Mouse (Mus musculus): ENCODE measurements around the gene Myl7. TPM values are rescaled to one million over a fixed set of nuclear protein-coding genes. Genes with fewer than 3 reads are reported as not detected.
"Not testable (repeated sequence)": the region's sequence is repeated elsewhere in the genome, so short reads cannot be mapped to it uniquely, and the experiment has no call there.

The Myl7 gene
- total RNA-seq, 2 experiments from 2014 or later = not detected

DNA sequence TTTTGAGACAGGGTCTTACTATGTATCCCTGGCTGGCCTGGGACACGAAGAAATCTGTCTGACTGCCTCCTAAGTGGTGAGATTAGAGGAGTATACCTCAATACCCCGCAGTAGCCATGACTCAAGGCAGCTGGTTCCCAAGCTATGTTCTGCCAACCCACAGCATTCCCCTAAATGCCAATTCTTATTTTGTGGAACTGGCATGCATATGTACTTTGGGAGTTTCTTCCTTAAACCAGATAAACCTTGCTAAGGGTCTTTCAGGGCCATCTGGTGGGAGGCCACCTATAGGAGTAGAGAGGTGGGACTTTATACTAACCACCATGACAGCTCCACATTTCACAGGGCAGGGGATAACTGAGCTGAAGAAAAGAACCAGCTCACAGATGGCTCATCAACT, 5.3 kb upstream of the Myl7 start:
- DNase-seq = no peak

DNA sequence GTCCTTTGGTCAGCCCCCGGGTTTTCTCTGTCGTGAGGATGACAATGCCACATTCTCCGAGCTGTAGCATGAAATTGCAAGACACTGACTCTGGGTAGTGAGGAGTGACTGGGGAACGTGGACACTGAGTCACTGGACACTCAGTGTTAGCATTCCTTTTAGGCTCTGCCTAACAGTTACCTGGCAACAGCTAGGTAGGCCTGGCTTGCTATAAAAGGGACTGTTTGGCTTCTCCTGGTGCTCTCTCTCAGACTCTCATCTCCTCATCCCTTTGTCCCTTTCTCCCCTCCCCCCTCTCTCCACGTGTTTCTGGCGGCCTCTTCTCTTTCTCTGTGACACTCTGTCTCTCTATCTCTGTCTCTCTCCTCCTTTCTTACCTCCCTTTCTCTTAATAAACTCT, 3.8 kb upstream of the Myl7 start:
- DNase-seq = no peak

DNA sequence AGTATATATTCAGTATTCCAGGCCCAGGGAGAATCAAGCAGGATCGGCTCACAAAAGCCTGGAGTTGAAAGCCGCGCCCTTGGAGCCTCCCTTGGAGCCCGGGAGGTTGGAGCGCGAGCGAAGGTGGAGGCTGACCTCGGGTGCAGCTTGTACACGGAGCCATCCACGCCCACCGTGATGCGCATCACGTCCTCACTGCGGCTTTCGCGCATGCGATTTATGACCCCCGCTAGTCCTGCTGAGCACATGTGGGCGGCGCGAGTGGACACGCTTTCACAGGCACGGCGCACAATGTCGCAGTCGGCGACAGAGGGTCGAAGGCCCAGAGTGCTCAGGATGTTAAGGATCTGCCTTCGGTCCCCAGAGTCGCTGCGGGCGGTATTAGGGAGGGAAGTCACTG, 3.4 kb upstream of the Myl7 start:
- DNase-seq = peak; percentile 31 to 44

- DNase-seq = no peak
Measured at GRCm38 (mm10) chr11:5901320-5901719, 2.7 kb upstream of the Myl7 start.

GRCm38 (mm10) chr11:5899286-5899685, 704 bp upstream of the Myl7 start:
- DNase-seq = no peak

- no peak for DNase-seq
Measured at GRCm38 (mm10) chr11:5897839-5898238, 743 bp downstream of the Myl7 start.

DNA sequence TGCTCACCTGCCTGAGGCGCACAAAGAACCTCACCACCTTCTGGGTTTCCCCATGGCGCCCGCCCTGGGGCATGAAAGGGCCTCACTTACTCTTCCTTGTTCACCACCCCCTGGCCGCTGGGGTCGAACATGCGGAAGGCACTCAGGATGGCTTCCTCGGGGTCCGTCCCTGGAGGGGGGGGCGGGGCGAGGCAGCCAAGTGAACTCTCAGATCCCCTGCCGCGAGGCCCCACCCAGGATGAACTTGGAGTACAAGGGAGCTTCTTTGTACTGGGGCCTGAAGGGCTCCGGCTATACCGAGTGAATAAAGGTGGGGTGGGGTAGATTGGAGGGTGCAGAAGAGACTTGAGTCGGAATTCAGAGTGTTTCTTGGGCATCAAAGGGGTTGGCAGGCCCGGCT, 1.4 kb downstream of the Myl7 start:
- no peak for DNase-seq

- no peak for DNase-seq
Measured at GRCm38 (mm10) chr11:5893807-5894206, 4.8 kb downstream of the Myl7 start.

DNA sequence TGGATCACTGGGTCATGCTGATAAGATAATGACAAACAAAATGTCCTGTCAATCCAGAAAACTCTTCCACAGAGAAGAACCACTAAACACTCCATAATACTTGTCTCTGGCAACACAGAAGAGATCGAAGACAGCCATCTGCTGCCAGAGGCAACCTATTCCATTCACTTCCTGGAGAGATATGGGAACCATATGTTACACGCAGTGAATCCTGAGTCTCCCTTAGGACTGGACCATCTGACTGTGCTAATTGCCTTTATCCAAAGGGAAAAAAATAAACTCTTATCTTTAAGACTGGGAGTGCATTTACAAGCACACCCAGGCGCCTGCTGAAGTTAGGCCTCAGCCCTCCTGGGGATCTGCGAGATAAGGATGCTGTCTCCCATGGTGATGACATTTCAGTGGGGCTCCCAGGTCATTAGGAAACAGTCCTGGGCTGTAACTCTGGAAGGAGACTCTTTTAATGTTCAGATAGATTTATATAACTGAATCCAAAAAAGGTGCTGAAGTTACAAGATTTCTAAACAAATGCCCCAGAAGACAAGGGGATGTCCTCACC, 5.7 kb downstream of the Myl7 start:
- DNase-seq = no peak

DNA sequence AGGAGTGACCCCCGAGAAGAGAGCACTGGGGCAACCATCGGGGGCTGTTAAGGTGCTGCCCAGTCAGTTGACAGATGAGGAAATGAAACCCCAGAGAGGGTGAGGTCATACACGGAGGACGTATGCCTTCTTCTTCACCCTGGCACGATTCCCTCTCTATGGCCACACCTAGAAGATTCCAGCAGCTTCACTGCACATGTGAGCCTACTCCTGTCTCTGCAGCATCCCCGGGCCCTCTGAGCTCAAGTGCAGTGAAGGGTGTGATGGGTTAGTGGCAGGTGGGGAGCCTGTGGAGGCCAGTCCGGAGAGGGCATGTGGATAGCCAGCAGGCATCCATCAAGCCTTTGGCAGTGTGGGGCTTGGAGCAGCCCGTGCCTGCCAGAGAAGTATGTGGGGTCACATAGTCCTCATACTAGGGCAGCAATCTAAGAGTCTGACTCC, 6.4 kb downstream of the Myl7 start:
- DNase-seq = no peak

GRCm38 (mm10) chr11:5888563-5888962, 10.0 kb downstream of the Myl7 start:
- not testable (repeated sequence) for DNase-seq

DNA sequence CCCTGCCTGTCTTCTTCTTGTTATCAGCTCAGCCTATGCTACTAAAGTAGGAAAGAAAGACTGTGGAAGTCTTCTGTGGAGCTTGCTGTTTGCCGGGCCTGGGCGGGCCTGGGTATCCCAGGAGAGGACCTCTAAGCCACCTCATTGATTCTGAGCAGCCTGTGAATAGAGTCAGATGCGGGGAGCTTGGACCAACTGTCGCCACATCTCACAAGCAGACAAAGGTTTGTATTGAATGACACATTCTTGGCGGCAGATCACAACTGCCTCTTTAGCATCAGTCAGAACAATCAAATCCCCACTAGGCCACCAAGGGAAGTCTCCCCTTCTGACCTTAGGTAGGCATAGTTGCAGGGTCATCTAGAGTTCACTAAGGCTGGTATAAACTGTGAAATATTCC, 11.3 kb downstream of the Myl7 start:
- no peak for DNase-seq

DNA sequence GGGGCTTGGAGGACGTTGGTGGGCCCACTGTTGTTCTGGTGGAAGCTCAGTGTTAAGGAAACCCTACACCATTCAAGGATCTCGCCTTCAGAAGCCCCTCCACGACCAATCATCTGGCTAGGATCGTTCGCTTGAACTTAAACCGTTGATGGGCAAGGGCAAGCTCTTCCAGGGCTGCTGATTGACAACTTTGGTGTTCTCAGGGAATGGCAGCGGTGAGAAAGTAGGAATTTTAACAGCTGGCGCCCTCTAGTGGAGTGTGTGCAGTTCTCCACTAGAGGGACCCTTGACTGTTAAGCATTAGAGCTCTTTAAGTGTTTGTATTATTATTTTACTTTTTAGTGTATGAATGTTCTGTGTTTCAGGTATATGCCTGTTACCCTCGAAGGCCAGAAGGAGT, 12.4 kb downstream of the Myl7 start:
- peak; percentile 59 to 76 for DNase-seq

GRCm38 (mm10) chr11:5882518-5882917, 16.1 kb downstream of the Myl7 start:
- no peak for DNase-seq

GRCm38 (mm10) chr11:5879905-5880304, 18.7 kb downstream of the Myl7 start:
- DNase-seq = peak; percentile 56 to 72

DNA sequence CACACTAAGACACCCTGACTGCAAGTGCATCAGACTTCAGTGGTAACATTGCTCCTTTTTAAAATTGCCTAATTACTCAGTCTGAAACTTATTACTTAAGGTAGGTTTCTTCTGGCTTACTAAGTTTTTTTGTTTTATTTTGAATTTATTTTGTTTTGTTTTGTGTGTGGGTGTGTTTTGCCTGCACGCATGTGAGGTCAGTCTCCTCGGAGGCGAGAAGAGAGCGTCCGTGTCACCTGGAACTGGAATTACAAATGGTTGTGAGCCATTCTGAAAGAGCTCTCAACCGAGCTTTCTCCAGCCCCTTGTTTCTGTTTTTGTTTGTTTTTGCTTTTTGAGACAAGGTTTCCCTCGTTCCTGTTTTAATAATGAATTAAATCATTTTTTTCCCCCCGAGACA, 19.9 kb downstream of the Myl7 start:
- DNase-seq = no peak

GRCm38 (mm10) chr11:5877921-5878526, 20.6 kb downstream of the Myl7 start, which contains the start of gene Pold2:
Gene Pold2 (minus strand): TSS chr11:5878292.
- DNase-seq = peak; percentile 99

GRCm38 (mm10) chr11:5877421-5877820, 21.2 kb downstream of the Myl7 start:
- no peak for DNase-seq

GRCm38 (mm10) chr11:5873192-5873591, 25.4 kb downstream of the Myl7 start:
- no peak for DNase-seq

DNA sequence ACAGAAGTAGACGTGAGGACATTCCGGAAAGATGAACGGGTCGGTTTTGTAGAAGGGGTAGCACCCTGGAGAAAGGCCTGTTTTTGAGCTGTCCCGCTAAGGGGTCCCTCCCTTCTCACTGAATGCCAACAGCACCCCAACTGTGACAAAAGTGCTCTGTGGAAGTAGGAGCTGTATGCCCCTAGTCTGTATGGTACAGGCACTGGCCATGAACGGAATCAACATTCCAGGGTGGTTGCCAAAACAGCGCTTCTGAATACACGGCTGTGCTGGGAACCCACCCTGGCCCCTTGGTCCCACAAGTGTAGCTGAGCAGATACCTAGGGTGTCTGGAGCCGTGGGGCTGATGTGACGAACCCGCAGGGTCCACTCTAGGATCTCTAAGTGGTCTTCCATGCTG, 25.9 kb downstream of the Myl7 start:
- DNase-seq = no peak

DNA sequence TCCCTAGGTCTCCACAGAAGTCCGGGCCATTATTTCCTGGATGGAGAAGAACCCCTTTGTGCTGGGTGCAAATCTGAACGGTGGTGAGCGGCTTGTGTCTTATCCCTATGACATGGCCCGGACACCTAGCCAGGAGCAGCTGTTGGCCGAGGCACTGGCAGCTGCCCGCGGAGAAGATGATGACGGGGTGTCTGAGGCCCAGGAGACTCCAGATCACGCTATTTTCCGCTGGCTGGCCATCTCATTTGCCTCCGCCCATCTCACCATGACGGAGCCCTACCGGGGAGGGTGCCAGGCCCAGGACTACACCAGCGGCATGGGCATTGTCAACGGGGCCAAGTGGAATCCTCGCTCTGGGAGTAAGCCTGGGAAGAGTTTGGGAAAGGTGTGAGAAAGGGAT, 28.5 kb downstream of the Myl7 start:
- no peak for DNase-seq

DNA sequence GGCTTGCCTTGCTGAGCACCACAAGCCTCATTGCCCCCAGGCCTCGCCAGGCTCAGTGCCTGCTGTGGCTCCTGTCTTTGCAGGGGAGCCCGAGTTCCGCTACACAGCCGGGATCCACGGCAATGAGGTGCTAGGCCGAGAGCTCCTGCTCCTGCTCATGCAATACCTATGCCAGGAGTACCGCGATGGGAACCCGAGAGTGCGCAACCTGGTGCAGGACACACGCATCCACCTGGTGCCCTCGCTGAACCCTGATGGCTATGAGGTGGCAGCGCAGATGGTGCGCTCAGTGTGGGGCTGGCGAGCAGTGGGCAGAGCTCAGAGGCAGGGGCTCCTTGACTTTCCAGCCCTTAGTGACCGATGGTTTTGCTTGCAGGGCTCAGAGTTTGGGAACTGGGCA, 29.3 kb downstream of the Myl7 start:
- no peak for DNase-seq

DNA sequence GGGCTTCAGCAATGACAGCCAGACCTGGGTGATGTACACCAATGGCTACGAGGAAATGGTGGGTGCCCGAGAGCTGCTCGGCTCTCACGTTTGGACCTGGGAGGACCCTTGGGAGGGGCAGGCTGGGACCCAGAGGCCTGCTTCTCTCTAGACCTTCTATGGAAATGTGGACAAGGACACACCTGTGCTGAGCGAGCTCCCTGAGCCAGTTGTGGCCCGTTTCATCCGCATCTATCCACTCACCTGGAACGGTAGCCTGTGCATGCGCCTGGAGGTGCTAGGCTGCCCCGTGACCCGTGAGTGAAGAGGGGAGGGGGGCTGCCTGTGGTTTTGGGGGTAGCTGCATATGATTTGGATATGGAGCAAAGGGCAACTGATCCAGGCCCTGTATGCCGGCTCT, 30.3 kb downstream of the Myl7 start:
- DNase-seq = no peak

- no peak for DNase-seq
Measured at GRCm38 (mm10) chr11:5867196-5867595, 31.4 kb downstream of the Myl7 start.
